Mouse (Mus musculus): ENCODE measurements at regions not wholly inside any gene's neighbourhood (a gene's known extent, or its start where the extent isn't known, plus 50 kb on each side); places are given as distances from the start of the nearest gene placed in this dataset.

- no peak for DNase-seq
- WGBS, result 74% methylated on average over 4 of the region's 4 CpGs
Measured at GRCm38 (mm10) chr14:66479181-66479580, 470.2 kb upstream of the Gulo start.

GRCm38 (mm10) chr14:66478562-66478961 lies 469.6 kb upstream of the Gulo start:
- WGBS, result 48% methylated on average over 6 of the region's 6 CpGs
- H3K27me3 ChIP-seq (ENCODE audit: control insufficient read depth, insufficient read depth, low read length), result no peaks in the 10 kb centered on the region
- no peaks in the 10 kb centered on the region for H3K79me2 ChIP-seq (replicated peaks; ENCODE audit: control insufficient read depth, insufficient read depth, low read length)
- no peak overlapping the region for H3K4me3 ChIP-seq
- no peak for DNase-seq
- no peak for TF ChIP-seq CTCF (IDR thresholded peaks at IDR 0.05)
- TF ChIP-seq EP300 (IDR thresholded peaks at IDR 0.05; ENCODE audit: insufficient read depth, low read depth, low read length), result no peak
- TF ChIP-seq POLR2A (IDR thresholded peaks at IDR 0.05; ENCODE audit: insufficient read depth, low read depth, low read length), result no peak
- no peaks in the 10 kb centered on the region for H3K4me1 ChIP-seq (ENCODE audit: control insufficient read depth, insufficient read depth, low read length)
- intact Hi-C loops (cut with DNase I), result no loop called here
- no peaks in the 10 kb centered on the region for H3K36me3 ChIP-seq (ENCODE audit: control insufficient read depth, insufficient read depth, low read length)
- H3K9ac ChIP-seq (ENCODE audit: low read depth, low read length), result no peak overlapping the region
- H3K27ac ChIP-seq, result no peak overlapping the region

More at GRCm38 (mm10) chr14:66479181-66479580, 470.2 kb upstream of the Gulo start:
- H3K79me2 ChIP-seq (replicated peaks; ENCODE audit: control insufficient read depth, insufficient read depth, low read length), result no peaks in the 10 kb centered on the region
- H3K27me3 ChIP-seq (ENCODE audit: control insufficient read depth, insufficient read depth, low read length), result no peaks in the 10 kb centered on the region
- no peak overlapping the region for H3K9ac ChIP-seq (ENCODE audit: low read depth, low read length)
- H3K36me3 ChIP-seq (ENCODE audit: control insufficient read depth, insufficient read depth, low read length), result no peaks in the 10 kb centered on the region
- no peak for TF ChIP-seq POLR2A (IDR thresholded peaks at IDR 0.05; ENCODE audit: insufficient read depth, low read depth, low read length)
- no peak for TF ChIP-seq EP300 (IDR thresholded peaks at IDR 0.05; ENCODE audit: insufficient read depth, low read depth, low read length)
- TF ChIP-seq CTCF (IDR thresholded peaks at IDR 0.05), result no peak
- intact Hi-C loops (cut with DNase I), result no loop called here
- H3K4me3 ChIP-seq, result no peak overlapping the region
- no peaks in the 10 kb centered on the region for H3K4me1 ChIP-seq (ENCODE audit: control insufficient read depth, insufficient read depth, low read length)
- no peak overlapping the region for H3K27ac ChIP-seq

- Histone ChIP-seq H3K9ac (ENCODE audit: low read depth, low read length) (no peak overlapping the region), H3K27ac (no peak overlapping the region), H3K4me1 (ENCODE audit: control insufficient read depth, insufficient read depth, low read length) (no peaks in the 10 kb centered on the region), H3K27me3 (ENCODE audit: control insufficient read depth, insufficient read depth, low read length) (no peaks in the 10 kb centered on the region), H3K79me2 (replicated peaks; ENCODE audit: control insufficient read depth, insufficient read depth, low read length) (no peaks in the 10 kb centered on the region), H3K36me3 (ENCODE audit: control insufficient read depth, insufficient read depth, low read length) (no peaks in the 10 kb centered on the region), H3K4me3 (no peak overlapping the region)
- DNase-seq, result peak in 1 of 2 experiments; percentile 3
- 61% methylated on average over 1 of the region's 1 CpGs for WGBS
- intact Hi-C loops (cut with DNase I), result no loop called here
- no peak for TF ChIP-seq EP300 (IDR thresholded peaks at IDR 0.05; ENCODE audit: insufficient read depth, low read depth, low read length)
- TF ChIP-seq POLR2A (IDR thresholded peaks at IDR 0.05; ENCODE audit: insufficient read depth, low read depth, low read length), result no peak
- peak; percentile 42 for TF ChIP-seq CTCF (IDR thresholded peaks at IDR 0.05)
Measured at GRCm38 (mm10) chr14:66475026-66475425, 466.0 kb upstream of the Gulo start.

- intact Hi-C loops (cut with DNase I), result loop anchor here (5.0 kb wide), 1 partner anchor 314 kb away; no protein-coding TSS in a partner anchor
- Histone ChIP-seq H3K9ac (ENCODE audit: low read depth, low read length) (no peak overlapping the region), H3K79me2 (replicated peaks; ENCODE audit: control insufficient read depth, insufficient read depth, low read length) (no peaks in the 10 kb centered on the region), H3K27me3 (ENCODE audit: control insufficient read depth, insufficient read depth, low read length) (no peaks in the 10 kb centered on the region), H3K4me1 (ENCODE audit: control insufficient read depth, insufficient read depth, low read length) (no peaks in the 10 kb centered on the region), H3K4me3 (no peak overlapping the region), H3K36me3 (ENCODE audit: control insufficient read depth, insufficient read depth, low read length) (no peaks in the 10 kb centered on the region), H3K27ac (no peak overlapping the region)
- no peak for DNase-seq
- TF ChIP-seq CTCF (IDR thresholded peaks at IDR 0.05) (no peak), POLR2A (IDR thresholded peaks at IDR 0.05; ENCODE audit: insufficient read depth, low read depth, low read length) (no peak), EP300 (IDR thresholded peaks at IDR 0.05; ENCODE audit: insufficient read depth, low read depth, low read length) (no peak)
- WGBS, result 69% methylated on average over 1 of the region's 1 CpGs
Measured at GRCm38 (mm10) chr14:66473251-66473550, 464.2 kb upstream of the Gulo start.

GRCm38 (mm10) chr14:66472537-66473250 lies 463.7 kb upstream of the Gulo start:
- Histone ChIP-seq H3K9ac (ENCODE audit: low read depth, low read length) (no peak overlapping the region), H3K27me3 (ENCODE audit: control insufficient read depth, insufficient read depth, low read length) (no peaks in the 10 kb centered on the region), H3K4me3 (no peak overlapping the region), H3K27ac (no peak overlapping the region), H3K36me3 (ENCODE audit: control insufficient read depth, insufficient read depth, low read length) (no peaks in the 10 kb centered on the region), H3K4me1 (ENCODE audit: control insufficient read depth, insufficient read depth, low read length) (no peaks in the 10 kb centered on the region), H3K79me2 (replicated peaks; ENCODE audit: control insufficient read depth, insufficient read depth, low read length) (no peaks in the 10 kb centered on the region)
- 58% methylated on average over 5 of the region's 5 CpGs for WGBS
- TF ChIP-seq EP300 (IDR thresholded peaks at IDR 0.05; ENCODE audit: insufficient read depth, low read depth, low read length), result no peak
- no peak for TF ChIP-seq CTCF (IDR thresholded peaks at IDR 0.05)
- TF ChIP-seq POLR2A (IDR thresholded peaks at IDR 0.05; ENCODE audit: insufficient read depth, low read depth, low read length), result no peak
- no peak for DNase-seq
- intact Hi-C loops (cut with DNase I), result loop anchor here (5.0 kb wide), 1 partner anchor 315 kb away; no protein-coding TSS in a partner anchor

GRCm38 (mm10) chr14:66462081-66462480 lies 453.1 kb upstream of the Gulo start:
- Histone ChIP-seq H3K9ac (ENCODE audit: low read depth, low read length) (no peak overlapping the region), H3K36me3 (ENCODE audit: control insufficient read depth, insufficient read depth, low read length) (no peaks in the 10 kb centered on the region), H3K79me2 (replicated peaks; ENCODE audit: control insufficient read depth, insufficient read depth, low read length) (no peaks in the 10 kb centered on the region), H3K4me1 (ENCODE audit: control insufficient read depth, insufficient read depth, low read length) (no peaks in the 10 kb centered on the region), H3K27me3 (ENCODE audit: control insufficient read depth, insufficient read depth, low read length) (no peaks in the 10 kb centered on the region), H3K27ac (no peak overlapping the region), H3K4me3 (no peak overlapping the region)
- no peak for DNase-seq
- no peak for TF ChIP-seq POLR2A (IDR thresholded peaks at IDR 0.05; ENCODE audit: insufficient read depth, low read depth, low read length)
- TF ChIP-seq EP300 (IDR thresholded peaks at IDR 0.05; ENCODE audit: insufficient read depth, low read depth, low read length), result no peak
- TF ChIP-seq CTCF (IDR thresholded peaks at IDR 0.05), result no peak
- WGBS, result 87% methylated on average over 5 of the region's 5 CpGs
- intact Hi-C loops (cut with DNase I), result no loop called here
